Mouse (Mus musculus) lung, embryonic 16.5 days (tissue): Measurements from ENCODE around the gene Capzb. TPM values are rescaled to one million over a fixed set of nuclear protein-coding genes. Genes with fewer than 3 reads are reported as not detected.

Source experiments
- ATAC-seq: fragments of 200-750 bp; cut with Nextera tagmentation; 2 replicates; pipeline ENCODE4 v1.8.0; 2017; ENCODE audit warnings: low read depth, mild to moderate bottlenecking, moderate library complexity
- H3K27ac ChIP-seq: fragments of 300-500 bp; sonication (generic); 2 replicates; pipeline ENCODE4 v1.5.1; 2014; ENCODE audit warnings: mild to moderate bottlenecking, control low read depth, low read length
- H3K27me3 ChIP-seq: fragments of 300-500 bp; sonication (generic); 2 replicates; pipeline ENCODE4 v1.6.1; 2014; ENCODE audit warnings: low read depth, low read length, mixed read lengths; ENCODE audit not compliant: control insufficient read depth, insufficient read depth
- H3K36me3 ChIP-seq: fragments of 300-500 bp; sonication (generic); 2 replicates; pipeline ENCODE4 v1.6.1; 2014; ENCODE audit warnings: low read length; ENCODE audit not compliant: control insufficient read depth, insufficient read depth
- H3K4me1 ChIP-seq: fragments of 300-500 bp; sonication (generic); replicated peaks from 2 replicates; pipeline ENCODE4 v1.6.1; 2014; ENCODE audit warnings: low read length, mixed read lengths; ENCODE audit not compliant: control insufficient read depth, insufficient read depth
- H3K4me2 ChIP-seq: fragments of 300-500 bp; sonication (generic); 2 replicates; pipeline ENCODE4 v1.6.1; 2014; ENCODE audit warnings: low read depth, low read length, control low read depth
- H3K4me3 ChIP-seq: fragments of 300-500 bp; sonication (generic); 2 replicates; pipeline ENCODE4 v1.5.1; 2014; ENCODE audit warnings: mild to moderate bottlenecking, low read length, control low read depth
- H3K9ac ChIP-seq: fragments of 300-500 bp; sonication (generic); 2 replicates; pipeline ENCODE4 v1.6.1; 2014; ENCODE audit warnings: low read length, control low read depth
- H3K9me3 ChIP-seq: fragments of 300-500 bp; sonication (generic); 2 replicates; pipeline ENCODE4 v1.6.1; 2016; ENCODE audit warnings: low read length; ENCODE audit not compliant: control insufficient read depth
- WGBS: fragments of 180-500 bp; shearing (Covaris S2); extraction: QIAGEN DNeasy Blood & Tissue Kit; methylation state at CpG from one replicate; pipeline ENCODE4 v1.1.7; 2014; 5-methylcytosine and 5-hydroxymethylcytosine counted together
- polyA plus RNA-seq: library from polyadenylated mRNA; unstranded; fragments of >200 nt; fragmentation: Nextera tagmentation; extraction: Ambion mirVana; gene quantifications from 2 replicates; pipeline ENCODE4 v1.2.1, GENCODE M21; 2015

Capzb gene
- polyA plus RNA-seq, 1 experiment from 2014 or later, result 473 TPM

DNA sequence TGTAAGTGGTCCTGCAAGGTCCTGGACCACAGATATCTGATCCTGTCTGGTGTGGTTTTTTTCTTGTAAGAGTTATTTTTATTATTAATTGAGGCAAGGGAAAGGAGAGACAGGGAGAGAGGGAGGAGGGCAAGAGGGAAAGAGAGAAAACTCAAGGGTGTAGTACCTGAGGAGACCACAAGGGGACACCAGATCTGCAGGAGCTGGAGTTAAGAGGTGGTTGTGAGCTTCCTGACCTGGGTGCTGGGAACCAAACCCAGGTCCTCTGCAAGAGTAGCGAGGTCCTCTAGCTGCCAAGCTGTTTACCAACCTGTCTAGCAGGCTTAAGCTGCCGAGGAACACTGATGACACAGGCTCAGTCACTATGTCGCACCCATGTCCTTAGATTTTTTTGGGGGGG is 14.8 kb upstream of the Capzb start:
- no peak overlapping the region for H3K4me3 ChIP-seq
- H3K27me3 ChIP-seq, result no peaks in the 10 kb centered on the region
- no peak overlapping the region for H3K27ac ChIP-seq
- 88% methylated on average over 3 of the region's 3 CpGs for WGBS
- H3K36me3 ChIP-seq, result no peaks in the 10 kb centered on the region
- H3K4me2 ChIP-seq, result no peak overlapping the region
- ATAC-seq, result no peak
- H3K9ac ChIP-seq, result no peak overlapping the region
- H3K4me1 ChIP-seq, result peaks cover 32% of the 10 kb centered on the region
- 0 out of 2 replicates have a peak, but pooled peaks cover 2% of the 10 kb centered on the region for H3K9me3 ChIP-seq

DNA sequence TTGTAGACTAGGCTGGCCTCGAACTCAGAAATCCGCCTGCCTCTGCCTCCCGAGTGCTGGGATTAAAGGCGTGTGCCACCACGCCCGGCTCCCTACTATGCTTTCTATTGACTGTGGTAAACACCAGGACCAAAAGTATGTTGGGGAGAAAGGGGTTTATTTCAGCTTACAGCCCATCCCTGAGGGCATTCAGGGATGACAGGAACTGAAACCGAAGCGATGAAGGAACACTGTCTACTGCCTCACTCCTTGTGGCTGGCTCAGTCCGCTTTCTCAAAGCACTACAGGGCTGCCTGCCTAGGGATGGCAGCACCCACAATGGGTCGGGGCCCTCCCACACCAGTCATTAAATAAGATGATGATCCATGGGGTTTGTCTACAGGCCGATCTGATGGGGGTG is 14.3 kb upstream of the Capzb start:
- Histone ChIP-seq H3K9me3 (0 out of 2 replicates have a peak, but pooled peaks cover 2% of the 10 kb centered on the region), H3K4me2 (no peak overlapping the region), H3K9ac (no peak overlapping the region), H3K27me3 (no peaks in the 10 kb centered on the region), H3K4me3 (no peak overlapping the region), H3K36me3 (no peaks in the 10 kb centered on the region), H3K4me1 (peaks cover 32% of the 10 kb centered on the region), H3K27ac (no peak overlapping the region)
- WGBS, result 95% methylated on average over 11 of the region's 11 CpGs
- ATAC-seq, result no peak

DNA sequence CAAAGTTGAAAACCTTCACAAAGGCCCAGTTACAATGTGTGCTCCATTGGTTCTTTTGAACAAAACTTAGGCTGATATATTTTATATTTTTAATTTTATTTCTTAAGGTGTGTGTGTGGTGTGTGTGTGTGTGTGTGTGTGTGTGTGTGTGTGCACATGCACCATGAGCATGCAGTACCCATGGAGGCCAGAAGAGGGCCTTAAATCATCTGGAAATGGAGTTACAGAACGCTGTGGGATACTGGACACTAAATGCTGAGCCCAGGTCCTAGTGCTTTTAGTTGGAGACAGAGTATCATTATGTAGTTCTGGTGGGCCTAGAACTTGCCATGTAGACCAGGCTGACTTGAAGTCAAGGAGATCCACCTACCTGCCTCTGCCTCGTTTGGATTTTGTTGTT is 13.5 kb upstream of the Capzb start:
- Histone ChIP-seq H3K4me1 (peaks cover 32% of the 10 kb centered on the region), H3K4me2 (no peak overlapping the region), H3K36me3 (no peaks in the 10 kb centered on the region), H3K4me3 (no peak overlapping the region), H3K9ac (no peak overlapping the region), H3K27ac (no peak overlapping the region), H3K27me3 (no peaks in the 10 kb centered on the region), H3K9me3 (0 out of 2 replicates have a peak, but pooled peaks cover 2% of the 10 kb centered on the region)
- WGBS, result 80% methylated on average over 2 of the region's 2 CpGs
- no peak for ATAC-seq

DNA sequence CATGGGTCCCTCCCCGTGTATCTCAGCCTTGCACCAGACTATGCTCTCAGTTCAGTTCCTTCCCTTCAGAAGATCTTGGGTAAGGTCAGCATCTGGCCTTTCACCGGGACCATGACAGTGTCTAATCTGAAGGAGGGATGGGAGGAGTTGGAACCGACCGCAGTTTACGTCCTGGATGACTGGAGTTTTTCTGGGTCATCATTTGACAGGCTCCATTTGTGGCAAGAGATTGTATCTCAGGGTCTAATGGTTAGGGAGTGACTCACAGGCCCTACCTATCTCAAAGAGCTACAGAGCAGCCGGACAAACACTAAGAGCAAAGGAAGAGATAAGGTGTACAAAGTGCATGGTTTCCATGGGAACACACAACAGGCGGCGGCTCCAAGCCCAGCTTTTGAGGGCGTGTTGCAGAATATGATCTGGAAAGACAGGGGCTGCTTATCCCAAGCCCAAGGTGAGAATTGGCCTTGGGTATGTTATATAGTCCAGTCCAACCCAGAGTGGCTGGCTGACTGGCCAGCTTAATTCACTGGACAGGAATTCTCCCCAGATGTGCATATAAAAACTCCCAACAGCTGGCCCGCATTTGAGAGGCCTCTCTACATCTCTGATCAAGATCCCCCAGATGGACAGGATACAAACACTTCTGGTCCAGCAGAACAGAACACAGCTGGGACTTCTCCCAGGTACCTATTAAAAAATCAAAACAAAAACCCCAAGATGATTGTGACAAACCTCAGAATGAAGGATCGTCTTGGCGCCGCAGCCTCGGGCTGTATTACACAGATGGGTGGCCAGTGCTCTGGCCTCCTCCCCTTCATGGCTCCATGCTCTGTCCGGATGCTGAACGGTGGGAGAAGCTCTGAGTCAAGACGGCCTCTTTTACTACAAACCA is 12.7 kb upstream of the Capzb start:
- Histone ChIP-seq H3K36me3 (no peaks in the 10 kb centered on the region), H3K9me3 (0 out of 2 replicates have a peak, but pooled peaks cover 2% of the 10 kb centered on the region), H3K4me1 (peaks cover 28% of the 10 kb centered on the region), H3K27me3 (no peaks in the 10 kb centered on the region), H3K9ac (no peak overlapping the region), H3K4me3 (no peak overlapping the region), H3K4me2 (no peak overlapping the region), H3K27ac (peak overlapping the region; percentile 63)
- WGBS, result 30% methylated on average over 17 of the region's 17 CpGs
- peak; percentile 55 for ATAC-seq

DNA sequence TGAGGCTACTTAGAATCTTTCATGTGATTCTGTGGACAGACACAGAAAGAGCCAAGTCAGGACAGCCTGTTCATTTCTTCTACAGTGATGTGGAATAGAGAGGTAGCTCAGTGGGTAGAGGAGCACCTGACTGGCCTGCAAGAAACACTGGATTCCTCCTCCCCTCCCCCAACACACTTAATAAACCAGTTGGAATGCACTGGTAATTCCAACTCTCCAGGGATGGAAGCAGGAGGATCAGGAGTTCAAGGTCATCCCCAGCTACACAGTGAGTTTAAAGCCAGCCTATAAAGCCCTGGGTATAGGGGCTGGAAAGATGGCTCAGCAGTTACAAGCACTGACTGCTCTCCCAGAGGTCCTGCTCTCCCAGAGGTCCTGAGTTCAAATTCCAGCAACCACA is 10.2 kb upstream of the Capzb start:
- no peak overlapping the region for H3K9ac ChIP-seq
- peaks cover 16% of the 10 kb centered on the region for H3K4me1 ChIP-seq
- no peaks in the 10 kb centered on the region for H3K27me3 ChIP-seq
- no peak overlapping the region for H3K27ac ChIP-seq
- no peak for ATAC-seq
- H3K4me2 ChIP-seq, result no peak overlapping the region
- no peaks in the 10 kb centered on the region for H3K36me3 ChIP-seq
- H3K4me3 ChIP-seq, result no peak overlapping the region
- 0 out of 2 replicates have a peak, but pooled peaks cover 2% of the 10 kb centered on the region for H3K9me3 ChIP-seq

DNA sequence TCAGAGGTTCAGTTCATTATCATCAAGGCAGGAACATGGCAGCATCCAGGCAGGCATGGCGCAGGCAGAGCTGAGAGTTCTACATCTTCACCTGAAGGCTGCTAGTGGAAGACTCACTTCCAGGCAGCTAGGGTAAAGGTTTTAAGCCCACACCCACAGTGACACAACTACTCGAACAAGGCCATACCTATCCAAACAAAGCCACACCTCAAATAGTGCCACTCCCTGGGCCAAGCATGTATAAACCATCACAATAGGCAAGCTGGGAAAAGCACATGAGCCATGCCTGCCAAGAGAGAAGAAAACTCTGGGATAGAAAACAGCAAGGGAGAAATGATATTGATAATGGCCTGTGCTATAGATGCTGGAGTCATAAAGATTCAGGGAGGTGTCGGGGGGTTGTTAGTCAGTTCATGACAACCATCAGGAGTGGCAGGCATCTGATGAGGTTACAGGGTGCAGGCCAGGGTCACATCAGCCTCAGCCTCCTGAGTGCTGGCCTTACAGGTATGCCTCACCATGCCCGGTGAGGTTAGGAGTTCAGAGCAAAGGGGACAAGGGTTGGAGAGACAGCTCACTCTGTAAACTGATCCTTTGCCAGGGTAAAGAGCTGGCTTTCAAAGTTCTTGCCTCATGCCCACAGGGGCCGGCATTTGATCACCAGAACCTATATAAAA is 6.8 kb upstream of the Capzb start:
- no peaks in the 10 kb centered on the region for H3K27me3 ChIP-seq
- no peak overlapping the region for H3K4me3 ChIP-seq
- WGBS, result 82% methylated on average over 5 of the region's 5 CpGs
- H3K27ac ChIP-seq, result no peak overlapping the region
- no peaks in the 10 kb centered on the region for H3K9me3 ChIP-seq
- no peak overlapping the region for H3K4me2 ChIP-seq
- H3K36me3 ChIP-seq, result no peaks in the 10 kb centered on the region
- ATAC-seq, result no peak
- H3K4me1 ChIP-seq, result peaks cover under 1% of the 10 kb centered on the region; the same call in 1 of the 2 replicates
- H3K9ac ChIP-seq, result no peak overlapping the region

DNA sequence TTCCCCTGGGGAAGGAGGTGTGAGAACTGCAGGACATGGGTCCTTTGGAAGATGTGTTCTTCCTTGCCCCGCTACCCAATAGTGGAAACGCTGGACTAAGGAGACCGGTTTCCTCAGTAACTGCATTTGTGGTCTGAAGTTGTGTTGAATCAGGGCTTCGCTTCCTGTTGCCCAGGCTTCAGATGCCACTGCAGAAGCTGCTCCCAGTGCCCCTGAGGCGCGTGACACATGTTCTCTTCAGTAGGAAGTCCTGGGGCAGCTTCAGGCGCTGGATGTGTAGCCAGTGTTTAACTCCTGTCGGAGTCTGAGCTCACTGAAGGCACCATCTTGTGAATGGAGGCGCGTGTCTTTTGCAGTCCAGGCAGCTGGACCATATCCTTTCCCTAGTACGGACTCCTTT is 4.8 kb upstream of the Capzb start:
- Histone ChIP-seq H3K4me3 (no peak overlapping the region), H3K9me3 (no peaks in the 10 kb centered on the region), H3K27me3 (no peaks in the 10 kb centered on the region), H3K36me3 (no peaks in the 10 kb centered on the region), H3K4me1 (peaks cover 8% of the 10 kb centered on the region), H3K9ac (no peak overlapping the region), H3K4me2 (no peak overlapping the region), H3K27ac (no peak overlapping the region; the same call in 1 of the 2 replicates)
- WGBS, result 69% methylated on average over 11 of the region's 11 CpGs
- ATAC-seq, result no peak

DNA sequence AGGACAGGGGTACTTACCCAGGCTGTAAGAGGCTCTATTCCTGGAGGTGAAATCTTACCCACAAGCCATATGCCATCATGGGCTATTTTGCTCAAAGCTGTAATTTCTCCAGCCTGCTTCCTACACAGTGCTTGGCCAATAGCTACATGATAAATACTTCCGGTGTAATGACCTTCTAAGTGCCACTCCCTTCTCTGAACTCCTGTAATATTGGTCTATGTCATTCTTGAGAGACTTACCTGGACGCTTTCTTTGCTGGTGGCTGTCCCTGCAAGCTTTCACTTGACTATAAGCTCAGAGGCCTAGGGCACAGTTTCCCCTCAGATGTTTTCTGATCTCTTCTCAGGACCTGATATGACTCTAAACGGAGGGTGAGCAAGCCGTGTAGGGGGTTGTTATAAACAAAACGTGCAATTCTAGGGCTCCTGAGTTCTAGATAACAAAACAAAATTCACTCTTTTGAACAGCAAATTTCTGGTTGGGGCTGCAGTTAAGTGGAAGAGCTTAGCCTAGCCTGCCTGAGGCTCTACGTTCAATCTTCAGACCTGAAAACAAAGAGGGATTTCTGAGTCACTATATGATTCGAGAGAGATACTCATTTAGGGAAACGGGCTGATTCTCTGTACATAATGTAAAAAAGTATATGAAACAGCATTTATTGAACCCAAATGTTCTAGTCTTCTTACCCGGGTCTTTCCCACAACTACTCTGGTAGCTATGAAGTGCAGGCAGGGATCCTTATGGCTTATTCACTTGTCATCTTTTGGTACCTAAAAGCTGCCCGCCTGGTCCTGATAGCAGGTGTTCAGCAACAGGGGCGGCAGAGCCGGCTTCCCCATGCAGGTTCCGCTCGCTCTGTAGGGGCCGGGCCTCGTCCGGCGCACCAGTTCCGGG is 847 bp upstream of the Capzb start:
- WGBS, result 10% methylated on average over 19 of the region's 19 CpGs
- no peaks in the 10 kb centered on the region for H3K9me3 ChIP-seq

More for the DNA sequence above, 847 bp upstream of the Capzb start:
- H3K4me2 ChIP-seq, result peak overlapping the region; percentile 61
- peaks cover 37% of the 10 kb centered on the region for H3K4me1 ChIP-seq
- peak overlapping the region; percentile 81 for H3K4me3 ChIP-seq
- H3K36me3 ChIP-seq, result no peaks in the 10 kb centered on the region
- peak overlapping the region; percentile 93 for H3K27ac ChIP-seq
- peak overlapping the region; percentile 71 for H3K9ac ChIP-seq
- no peak for ATAC-seq
- H3K27me3 ChIP-seq, result no peaks in the 10 kb centered on the region
